Mouse (Mus musculus) embryo, embryonic 11.5 days (tissue): Measurements from ENCODE around the gene Eif1b.

Experiments used
- DNase-seq: peaks from one replicate; pipeline ENCODE4 v3.0.0-alpha.2; 2012; ENCODE audit warnings: low read depth, low spot score

Eif1b gene

DNA sequence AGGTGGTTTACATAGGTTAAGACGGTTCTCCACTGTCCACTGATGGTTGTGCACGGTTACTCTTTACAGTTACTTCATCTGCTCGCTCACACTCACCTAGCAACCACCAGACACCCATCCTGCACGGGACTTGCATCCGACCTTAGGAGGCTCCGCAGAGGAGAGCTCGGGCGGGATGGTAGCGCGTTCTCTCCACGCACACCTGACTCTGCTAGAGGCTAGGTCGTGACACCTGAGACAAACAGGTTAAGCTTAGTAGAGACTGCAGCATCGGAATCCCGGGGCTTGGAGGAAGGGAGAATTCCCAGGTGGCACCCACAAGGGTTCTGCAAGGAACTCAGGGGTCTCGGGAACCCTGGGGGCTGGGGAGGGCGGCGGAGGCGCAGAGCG, at the start of gene Eif1b:
Gene Eif1b, plus strand, starts transcription at position 223 of the 390 bp plus-strand sequence.
- DNase-seq = no peak

DNA sequence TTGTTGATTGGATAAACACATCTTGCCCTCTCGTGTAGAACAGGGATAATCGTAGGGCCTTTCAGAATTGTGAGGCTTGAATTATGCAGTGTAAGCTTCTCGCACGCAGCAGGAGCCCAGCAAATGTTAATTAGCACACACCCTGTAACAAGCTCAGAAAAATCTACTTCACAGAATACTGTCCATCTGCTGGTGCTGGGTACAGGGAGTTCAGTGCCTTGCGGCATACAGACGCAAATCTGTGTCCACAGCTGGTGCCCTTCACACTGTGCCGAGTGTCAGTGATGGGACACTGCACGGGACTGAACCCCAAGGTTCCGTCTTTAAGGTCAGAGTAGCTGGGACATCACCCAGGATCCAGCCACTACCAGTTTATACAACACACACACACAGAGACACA, 47.4 kb upstream of the Eif1b start:
- DNase-seq = no peak

DNA sequence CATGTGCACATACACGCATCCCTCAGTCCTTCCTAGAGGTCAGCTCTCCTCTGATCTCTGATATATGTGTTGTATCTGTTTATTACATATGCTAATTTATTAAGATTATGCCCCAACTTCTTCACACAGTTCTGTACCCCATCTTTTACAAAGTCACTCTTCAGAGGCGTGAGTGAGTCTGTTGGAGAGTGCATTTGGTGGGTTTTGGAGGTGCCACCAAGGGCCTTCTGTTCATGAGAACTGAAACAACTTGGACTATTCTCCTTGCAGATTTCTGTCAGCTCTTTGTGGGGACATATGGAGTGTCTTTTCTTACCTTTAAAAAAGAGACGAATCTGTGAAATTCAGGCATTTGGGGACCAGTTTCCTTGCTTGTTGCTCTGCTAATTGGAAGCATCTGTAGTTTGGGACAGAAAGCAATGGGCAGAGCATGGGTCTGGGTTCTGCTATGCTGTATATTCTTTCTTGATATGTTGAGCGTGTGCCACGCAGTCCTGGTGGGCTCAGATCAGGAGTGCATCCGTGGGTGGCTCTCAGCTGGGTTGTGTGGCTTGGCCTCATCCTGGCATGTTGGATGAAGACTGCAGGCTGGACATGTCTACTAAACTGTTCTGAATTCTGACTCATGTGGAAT, 42.2 kb upstream of the Eif1b start:
- DNase-seq = no peak

DNA sequence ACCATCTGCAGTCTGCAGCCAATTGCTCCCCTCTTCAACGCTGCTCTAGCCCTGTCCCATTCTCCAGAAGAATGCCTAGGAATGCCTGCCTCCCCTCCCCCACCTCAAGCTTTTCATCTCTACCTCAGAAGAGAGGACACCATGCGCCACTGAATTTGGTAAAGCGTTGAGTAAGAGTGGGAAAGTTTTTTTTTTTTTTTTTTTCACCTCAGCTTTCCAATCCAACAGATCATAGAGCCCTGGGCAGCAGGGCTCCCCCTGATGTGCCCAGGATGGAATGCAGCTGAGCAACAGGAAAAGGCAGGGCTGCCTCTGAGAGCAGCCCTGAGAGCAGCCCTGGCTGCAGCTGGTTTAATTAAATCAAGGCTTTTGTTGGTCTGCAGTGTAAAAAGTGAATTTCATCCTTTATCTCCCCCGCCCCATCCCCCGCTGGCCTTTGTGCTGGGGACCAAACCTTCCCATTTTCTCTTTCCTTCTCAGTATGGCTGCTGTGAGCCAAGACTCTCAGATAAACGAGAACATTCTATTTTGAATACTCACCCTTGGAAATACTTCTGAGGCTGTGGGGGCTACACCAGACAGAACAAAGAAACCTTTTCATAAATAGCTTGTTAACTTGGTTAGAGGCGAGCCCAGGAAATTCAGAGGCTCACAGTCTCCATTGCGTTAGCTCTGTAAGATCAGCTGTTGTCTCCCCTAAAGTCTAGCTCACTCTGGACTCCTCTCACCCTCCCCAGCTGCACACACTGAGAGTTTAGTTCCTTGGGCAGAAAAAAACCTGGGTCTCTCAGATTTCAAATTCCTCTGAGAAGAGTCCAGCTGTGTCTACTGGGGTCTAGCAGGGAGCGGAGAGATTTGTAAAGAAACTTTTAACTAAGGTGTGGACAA, 36.0 kb upstream of the Eif1b start:
- DNase-seq = peak; percentile 19

DNA sequence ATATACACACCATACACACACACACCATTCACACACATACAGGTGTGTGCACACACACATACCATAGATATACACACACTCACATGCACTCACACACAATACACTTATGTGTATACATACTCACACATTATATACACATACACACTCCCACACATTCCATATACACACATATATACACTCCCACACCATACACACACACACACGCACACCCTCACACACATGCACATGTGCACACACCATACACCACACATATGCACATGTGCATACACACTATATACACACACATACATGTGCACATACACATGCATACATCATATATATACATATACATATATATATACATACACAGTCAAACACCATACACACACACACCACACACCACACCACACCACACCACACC, 21.6 kb upstream of the Eif1b start:
- no peak for DNase-seq

DNA sequence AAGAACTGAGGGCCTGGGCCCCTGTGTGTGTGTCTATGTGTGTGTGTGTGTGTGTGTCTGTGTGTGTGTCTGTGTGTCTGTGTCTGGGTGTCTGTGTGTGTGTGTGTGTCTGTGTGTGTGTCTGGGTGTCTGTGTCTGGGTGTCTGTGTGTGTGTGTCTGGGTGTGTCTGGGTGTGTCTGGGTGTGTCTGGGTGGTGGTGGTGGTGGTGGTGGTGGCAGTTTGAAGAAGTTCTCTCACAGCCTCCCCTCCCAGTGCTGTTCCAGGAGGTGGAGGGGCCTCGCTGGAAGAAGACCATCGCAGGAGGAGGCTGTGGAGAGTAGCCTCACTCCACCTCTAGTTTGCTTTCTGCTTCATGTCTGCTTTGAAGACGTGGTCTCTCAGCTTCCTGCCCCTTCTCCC, 10.4 kb upstream of the Eif1b start:
- no peak for DNase-seq

DNA sequence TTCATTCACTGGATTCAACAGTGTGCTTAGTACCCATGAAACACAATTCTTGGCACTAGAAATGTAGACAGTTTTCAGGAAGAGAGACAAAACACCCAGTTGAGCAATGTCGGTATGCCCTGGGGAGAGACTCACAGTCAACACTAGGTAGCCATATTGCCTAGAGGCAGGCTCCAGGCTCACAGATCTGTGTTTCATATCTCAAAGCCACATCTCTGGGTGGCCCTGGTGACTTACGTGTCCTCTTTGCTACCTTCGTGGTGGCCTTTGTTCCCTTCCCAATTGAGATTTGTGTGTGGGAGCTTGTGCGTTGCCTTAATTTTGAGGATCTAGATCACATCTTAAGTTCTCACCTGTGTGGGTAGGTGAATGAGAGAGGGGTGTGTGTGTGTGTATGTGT, 9.7 kb upstream of the Eif1b start:
- no peak for DNase-seq

DNA sequence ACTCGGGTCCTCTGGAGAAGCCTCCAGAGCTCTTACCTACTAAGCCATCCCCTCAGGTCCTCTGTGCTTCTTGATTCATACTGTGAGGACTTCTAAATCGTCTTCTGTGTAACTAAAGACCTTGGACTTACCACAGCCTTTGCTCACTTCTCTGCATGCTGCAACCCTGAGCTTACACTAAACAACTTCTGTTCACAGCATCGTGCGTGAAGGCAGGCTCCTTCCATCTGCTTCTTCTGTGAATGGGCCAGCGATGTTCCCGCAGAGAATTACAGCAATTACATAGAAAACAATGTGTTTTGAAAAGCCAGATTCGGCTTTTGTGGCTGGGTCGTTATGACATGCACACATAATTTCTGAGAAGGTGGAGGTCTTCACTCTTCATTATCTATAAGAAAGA, 8.9 kb upstream of the Eif1b start:
- no peak for DNase-seq

DNA sequence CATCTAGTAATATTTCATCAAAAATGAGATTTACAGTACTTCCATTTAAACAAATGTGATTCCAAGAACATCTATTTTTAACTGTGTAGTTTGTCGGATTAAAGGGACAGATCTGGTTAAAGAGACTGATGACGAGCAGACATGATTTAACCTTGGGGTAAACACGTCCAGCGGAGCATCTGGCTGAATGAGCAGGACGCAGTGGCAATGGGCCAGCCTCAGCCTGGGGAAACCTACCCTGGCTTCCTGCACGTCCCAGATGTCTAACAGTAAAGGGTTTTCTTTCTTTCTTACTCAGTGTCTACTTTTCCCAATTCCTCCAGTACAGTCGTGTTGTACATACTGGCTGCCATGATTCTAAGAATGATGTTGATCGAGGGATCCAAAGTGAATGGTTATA, 5.0 kb upstream of the Eif1b start:
- no peak for DNase-seq

DNA sequence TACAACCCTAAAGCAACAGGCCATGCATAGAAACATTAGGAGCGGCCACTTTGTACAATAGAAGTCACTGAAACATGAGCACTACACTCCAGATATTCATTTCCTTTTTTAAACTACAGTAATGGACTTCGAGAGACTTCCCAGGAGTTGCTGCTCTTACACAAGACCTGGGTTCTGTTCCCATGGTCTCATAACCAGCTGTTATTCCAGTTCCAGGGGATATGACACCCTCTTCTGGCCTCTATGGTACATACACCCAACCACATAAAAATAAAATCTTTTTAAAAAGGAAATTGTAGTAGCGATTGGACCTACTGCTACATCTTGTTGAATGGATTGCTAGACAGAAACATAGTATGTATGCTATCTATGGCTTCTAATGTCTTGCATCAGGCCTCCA, 523 bp upstream of the Eif1b start:
- no peak for DNase-seq

DNA sequence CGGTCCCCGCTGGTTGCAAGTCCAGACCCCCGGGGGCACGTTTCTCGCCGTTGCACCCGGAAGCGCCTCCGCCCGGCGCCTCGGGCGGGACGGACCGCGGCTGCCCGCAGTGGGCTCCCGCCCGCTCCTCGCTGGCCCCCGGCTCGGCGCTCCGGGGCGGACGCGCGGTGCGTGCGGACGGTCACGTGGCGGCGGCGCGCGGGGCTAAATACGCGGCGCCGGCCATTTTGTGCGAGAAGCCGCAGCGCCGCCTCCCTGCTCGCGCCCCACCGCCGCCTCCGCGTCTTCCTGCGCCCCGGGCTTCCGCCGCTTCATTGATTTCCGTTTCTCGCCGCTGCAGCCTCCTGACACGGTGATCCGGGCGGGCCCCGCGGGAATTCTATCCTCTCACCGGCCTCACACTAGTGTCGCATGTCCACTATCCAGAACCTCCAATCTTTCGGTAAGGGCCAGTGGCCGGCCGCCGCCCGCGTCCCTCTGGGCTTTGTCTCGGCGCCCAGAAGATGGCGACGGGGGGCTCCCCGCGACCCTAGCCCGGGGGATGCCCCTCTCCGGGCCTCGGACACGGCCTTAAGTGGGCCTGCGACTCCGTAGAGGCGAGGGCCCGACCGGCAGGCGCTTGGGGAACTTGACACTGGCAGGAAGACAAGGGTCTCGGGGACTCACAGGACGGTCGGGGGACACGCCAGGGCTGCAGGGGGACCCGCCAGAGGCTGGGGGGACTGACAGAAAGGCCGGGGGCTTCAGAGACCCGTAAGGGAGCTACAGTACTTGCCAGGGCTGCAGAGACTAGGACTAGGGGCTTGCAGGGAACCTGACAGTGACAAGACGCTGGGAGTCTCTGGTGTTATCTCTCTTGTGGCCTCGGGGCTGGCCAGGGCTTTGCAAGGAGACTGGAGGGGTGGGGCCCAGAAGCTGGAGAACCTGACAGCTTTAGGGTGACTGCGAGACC, 644 bp downstream of the Eif1b start:
- DNase-seq = peak; percentile 54

DNA sequence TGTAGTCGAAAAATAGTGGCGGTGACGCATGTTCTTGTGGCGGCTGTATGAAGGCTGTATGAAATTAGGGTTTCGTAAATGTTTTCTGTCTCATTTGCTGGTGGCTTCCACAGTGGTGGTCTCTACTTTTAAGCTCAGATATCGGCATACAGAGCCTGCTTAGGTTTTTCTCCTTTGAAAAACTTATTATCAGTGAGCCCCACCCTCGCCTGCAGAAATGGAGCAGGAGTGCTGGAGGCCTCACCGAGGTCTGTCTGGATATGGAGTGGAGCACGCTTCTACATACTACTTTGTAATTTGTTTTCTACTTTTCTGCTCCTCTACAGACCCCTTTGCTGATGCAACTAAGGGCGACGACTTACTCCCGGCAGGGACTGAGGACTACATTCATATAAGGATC, 1.7 kb downstream of the Eif1b start:
- DNase-seq = no peak

DNA sequence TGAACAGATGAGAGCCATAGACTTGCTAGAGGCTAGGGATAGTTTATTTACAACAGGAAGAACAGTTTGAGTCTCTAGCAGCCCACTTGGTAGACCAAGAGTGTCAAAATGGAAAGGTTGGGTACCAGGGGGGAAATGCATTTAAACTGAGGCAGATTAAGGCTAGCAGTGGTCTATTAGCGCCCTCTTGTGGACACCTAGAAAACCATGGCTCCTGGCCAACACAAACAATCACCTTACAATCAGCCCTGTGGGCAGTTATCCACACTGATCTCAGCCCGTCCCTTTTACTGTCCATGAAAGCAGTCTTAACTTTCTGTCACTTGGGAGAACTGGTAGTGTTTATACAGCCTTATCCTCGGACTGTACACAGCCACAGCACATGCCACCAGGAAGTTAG, 4.7 kb downstream of the Eif1b start:
- peak; percentile 65 for DNase-seq

DNA sequence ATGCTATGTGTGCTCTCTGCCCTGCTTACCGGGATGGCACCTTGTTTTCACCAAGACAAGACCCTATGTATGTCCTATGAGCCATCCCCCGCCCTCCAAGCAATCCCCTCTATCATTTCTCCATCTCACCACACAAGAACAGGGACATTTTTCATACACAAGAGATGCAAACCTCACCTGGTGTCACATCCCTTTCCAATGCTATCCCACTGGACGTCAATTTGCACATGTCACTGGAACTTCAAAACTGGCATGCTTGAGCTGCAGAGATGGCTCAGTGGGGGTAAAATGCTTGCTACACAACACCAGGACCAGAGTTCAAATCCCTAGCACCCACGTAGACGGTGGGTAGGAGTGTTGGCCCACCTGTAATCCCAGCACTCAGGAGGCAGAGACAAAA, 6.0 kb downstream of the Eif1b start:
- DNase-seq = no peak

DNA sequence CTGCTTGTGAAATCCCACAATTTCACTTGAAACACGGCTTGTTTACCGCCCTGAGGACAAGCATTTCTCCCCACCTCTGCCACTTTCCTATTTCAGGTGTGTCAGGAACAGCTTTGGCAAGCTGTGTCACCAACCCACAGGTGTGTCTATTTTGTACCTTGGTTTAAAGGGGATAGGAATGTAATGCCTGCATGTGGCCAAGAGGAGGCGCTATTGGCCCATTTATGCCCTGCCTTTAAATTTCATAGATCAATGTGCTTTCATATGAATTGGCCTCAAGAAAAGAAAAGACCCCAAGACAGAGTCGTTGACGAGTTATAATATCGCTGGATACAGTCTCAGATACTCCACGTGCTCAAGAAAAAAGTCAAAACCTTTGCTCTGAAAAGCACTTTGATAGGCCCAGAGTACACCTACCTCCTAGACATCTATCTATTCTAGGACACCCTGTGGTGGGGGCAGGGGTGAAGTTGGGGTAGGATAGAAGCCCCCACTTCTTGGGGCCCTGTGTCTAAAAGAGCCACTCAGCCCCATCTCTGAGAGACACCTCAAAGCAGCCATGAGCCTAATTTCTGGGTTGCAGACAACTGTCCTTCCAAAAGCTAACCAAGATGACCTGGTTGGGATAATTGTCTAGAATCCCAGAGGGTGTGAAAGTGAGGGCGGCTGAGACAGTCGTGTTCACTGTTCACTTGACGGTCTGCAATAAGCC, 9.3 kb downstream of the Eif1b start:
- DNase-seq = no peak

DNA sequence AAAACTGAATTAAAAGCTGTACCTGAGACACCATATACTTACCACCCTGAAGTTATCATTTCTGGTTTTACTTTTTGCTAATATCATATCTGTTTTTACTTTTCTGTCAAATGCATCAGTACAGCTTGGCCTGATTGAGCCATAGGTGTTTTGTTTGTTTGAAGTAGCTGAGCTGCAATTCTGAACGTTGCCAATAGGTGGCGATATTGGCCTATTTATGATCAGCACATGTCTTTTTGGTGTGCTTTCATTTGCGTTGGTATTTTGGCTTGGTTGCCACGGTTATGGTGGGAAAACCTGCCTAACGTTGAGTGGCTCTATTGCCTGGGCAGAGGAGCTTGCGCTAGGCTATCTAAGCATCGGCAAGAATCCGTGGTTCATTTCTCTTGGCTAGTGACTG, 10.0 kb downstream of the Eif1b start:
- peak; percentile 84 for DNase-seq

DNA sequence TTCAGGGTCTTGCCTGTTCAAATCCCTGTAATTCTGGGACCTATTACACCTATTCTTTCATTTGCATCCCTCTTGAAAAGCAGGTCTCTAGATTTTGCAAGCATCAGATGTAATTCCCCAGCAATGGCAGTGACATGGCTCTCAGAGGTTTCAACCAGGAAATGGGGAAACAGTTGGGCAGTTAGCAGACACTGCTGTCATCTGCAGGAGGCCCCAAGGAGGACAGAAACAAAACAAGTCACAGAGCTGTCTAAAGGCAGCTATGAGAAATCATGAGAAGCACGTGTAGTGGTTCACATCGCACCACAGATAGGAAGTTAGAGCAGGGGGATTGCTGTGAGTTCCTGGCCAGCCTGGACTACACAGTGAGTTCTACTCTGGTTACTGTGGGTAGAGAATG, 12.4 kb downstream of the Eif1b start:
- DNase-seq = no peak

DNA sequence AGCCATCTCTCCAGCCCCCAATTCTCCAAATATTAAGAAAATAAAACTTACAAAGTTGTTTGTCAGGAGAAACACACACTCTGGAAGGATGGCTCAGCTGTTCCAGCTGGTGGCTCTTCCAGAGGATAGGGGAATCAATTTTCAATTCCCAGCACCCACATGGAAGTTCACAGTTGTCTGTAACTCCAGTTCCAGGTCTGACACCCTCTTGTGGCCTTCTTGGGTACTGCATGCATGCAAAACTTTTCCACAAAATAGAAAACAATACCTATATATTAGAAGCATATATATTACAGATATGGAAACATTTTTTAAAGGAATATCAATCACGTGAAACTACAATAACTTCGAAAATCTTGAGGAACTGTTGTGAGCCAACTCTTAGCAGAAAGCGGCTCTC, 19.7 kb downstream of the Eif1b start:
- no peak for DNase-seq

DNA sequence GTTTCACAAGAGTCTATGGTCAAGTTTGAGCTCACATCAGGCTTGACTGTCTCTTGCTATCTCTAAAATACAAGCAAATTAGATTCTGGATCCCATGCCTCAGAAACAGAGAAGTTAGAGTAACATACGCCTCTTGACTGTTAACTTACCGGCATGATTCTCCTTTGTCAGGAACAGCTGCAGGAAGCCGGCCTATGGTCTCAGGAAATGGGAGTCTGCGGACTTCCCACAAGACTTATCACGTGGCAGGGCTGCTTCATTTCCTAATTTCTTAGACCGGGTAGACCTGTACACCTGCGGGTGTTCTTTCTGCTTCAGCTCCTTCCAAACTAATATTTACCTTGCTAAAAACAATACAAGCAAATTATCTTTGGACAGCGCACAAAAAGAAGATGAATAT, 24.7 kb downstream of the Eif1b start:
- no peak for DNase-seq

DNA sequence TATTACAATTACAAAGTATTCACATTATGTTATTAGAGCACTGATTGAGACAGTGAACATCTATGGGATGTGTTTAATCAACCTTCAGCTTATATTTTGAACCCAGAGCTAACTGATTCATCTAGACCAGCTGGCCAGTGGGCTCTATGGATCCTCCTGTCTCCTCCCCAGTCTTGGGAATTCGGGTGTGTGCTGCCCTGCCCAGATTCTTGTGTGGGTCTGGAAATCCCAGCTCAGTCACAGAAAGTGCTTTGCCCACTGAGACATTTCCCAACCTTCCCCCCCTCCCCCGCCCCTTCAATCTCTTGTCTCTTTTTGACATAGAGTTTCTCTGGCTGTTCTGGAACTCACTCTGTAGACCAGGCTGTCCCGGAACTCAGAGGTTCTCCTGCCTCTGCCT, 26.9 kb downstream of the Eif1b start:
- DNase-seq = no peak

DNA sequence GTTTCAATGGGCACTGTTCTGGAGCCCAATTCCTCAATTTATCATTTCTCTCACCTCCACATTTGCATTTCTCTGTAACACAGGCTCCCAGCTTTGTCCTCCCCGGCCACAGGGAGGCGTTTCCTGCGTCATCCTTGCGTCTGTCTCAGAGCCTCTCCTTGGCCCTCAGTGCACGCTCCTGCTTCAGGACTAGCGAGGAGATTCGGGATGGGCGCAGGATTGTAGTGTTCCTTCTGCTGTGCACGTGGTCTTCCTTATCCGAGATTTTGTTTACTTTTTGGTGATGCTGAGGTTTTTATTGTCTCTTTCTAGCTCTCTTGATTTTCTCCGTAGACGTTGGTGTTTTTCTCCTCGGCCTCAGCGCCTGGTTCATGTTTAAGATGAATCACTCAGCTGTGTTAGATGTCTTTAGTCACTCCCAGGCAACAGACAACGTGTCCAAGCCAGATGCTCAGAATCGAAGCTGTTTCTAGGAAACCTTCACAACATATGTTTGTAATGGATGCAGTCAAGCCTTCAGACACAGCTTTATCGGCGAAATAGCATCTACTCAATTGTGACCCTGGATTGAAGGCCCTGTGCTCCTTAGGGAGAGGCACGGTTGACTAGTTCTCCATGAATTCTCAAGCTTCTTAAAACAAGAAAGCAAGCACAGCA, 27.6 kb downstream of the Eif1b start:
- DNase-seq = no peak
